ENCODE assay signal across 30 mouse cellular contexts in the genomic region with DNA sequence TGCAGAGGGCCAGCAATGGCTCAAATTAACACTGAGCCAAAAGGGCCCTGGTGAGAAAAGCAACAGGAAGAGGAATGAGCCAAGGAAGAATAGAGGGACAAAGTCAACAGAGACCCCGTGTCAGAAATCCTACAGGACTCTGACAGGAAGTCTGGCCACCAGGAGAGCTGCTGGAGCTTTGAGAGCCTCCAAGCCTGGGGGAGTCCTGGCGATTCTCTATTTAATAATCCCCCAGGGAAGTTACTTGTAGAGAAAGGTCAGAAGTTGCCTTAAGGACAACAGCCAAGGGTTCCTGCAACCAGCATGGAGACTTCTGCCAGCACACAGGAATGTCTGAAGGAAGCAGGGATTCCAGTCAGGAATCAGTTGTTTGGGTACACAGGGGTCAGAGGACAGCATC. TPM values are rescaled to one million over a fixed set of nuclear protein-coding genes. Genes with fewer than 3 reads are reported as not detected.
DNase-seq lines count a peak whose midpoint lies in the region; ATAC-seq and TF ChIP-seq lines count a peak whose summit lies in the region.
"Had no signal": no experiment of that assay in that cellular context is flagged by ENCODE, and none has a peak within 500 bp of the region (broad histone marks: within the 10 kb centered on the region; RNA-seq: fewer than 3 reads in every experiment).

No protein-coding gene starts in this region.

- ATAC-seq in inflammation-experienced regulatory T-cells, adult 6 months: no peak
- ATAC-seq: activated CD4-positive, CD25-positive, alpha-beta regulatory T cell, adult 4 months; forebrain, embryonic 15.5 days had no signal

- H3K27ac ChIP-seq in gastrocnemius, adult 2 months: peak overlapping the region; percentile 53
- H3K27ac ChIP-seq in heart, embryonic 10.5 days: 0 out of 2 replicates have a peak overlapping the region, but pooled peaks have one; percentile 1
- H3K27ac ChIP-seq: embryonic facial prominence, embryonic 15.5 days; forebrain, embryonic 15.5 days; hindbrain, embryonic 13.5 days; limb, embryonic 13.5 days; liver, embryonic 14.5 days; stomach, postnatal 0 days had no signal

- H3K27me3 ChIP-seq in heart, embryonic 10.5 days (ENCODE audit: insufficient read depth, poor library complexity, severe bottlenecking): no peaks in the 10 kb centered on the region
- H3K27me3 ChIP-seq: embryonic facial prominence, embryonic 15.5 days; forebrain, embryonic 15.5 days; hindbrain, embryonic 13.5 days; limb, embryonic 13.5 days had no signal

- intact Hi-C loops in gastrocnemius, adult 2 months (cut with DNase I): no loop called here
- intact Hi-C loops in heart, postnatal 36 days (cut with DNase I): loop anchor here (1.0 kb wide), 1 partner anchor 83 kb away; the partner anchor contains the start of gene F3

- TF ChIP-seq CTCF in gastrocnemius, adult 2 months (IDR thresholded peaks at IDR 0.05): no peak

- H3K4me3 ChIP-seq in gastrocnemius, adult 2 months: no peak overlapping the region
- no peak overlapping the region for H3K4me3 ChIP-seq in heart, embryonic 10.5 days
- H3K4me3 ChIP-seq: embryonic facial prominence, embryonic 15.5 days; forebrain, embryonic 15.5 days; hindbrain, embryonic 13.5 days; limb, embryonic 13.5 days had no signal

- H3K36me3 ChIP-seq in heart, embryonic 10.5 days: no peaks in the 10 kb centered on the region
- H3K36me3 ChIP-seq: embryonic facial prominence, embryonic 15.5 days; forebrain, embryonic 15.5 days; hindbrain, embryonic 13.5 days; limb, embryonic 13.5 days had no signal

- WGBS in heart, embryonic 10.5 days: 35% methylated on average over 2 of the region's 2 CpGs

- peaks cover 27% of the 10 kb centered on the region for H3K4me1 ChIP-seq in heart, embryonic 10.5 days
- H3K4me1 ChIP-seq: forebrain, embryonic 15.5 days had no signal

- DNase-seq in gastrocnemius, adult 2 months: no peak
- no peak for DNase-seq in gastrocnemius, postnatal 4 days (ENCODE audit: low spot score in 2 of 2)
- no peak for DNase-seq in heart, embryonic 10.5 days (ENCODE audit: low spot score)
- DNase-seq in heart, postnatal 36 days: no peak
- peak; percentile 36 for DNase-seq in 3T3-L1 (ENCODE audit: low read depth, low spot score)
- DNase-seq in adipocyte (ENCODE audit: low spot score): peak; percentile 61
- DNase-seq: cerebellum, adult 11-12 months; kidney, adult 8-10 months; kidney, postnatal 36 days; lung, embryonic 14.5 days; lung, postnatal 36 days; midbrain, embryonic 14.5 days; thymus, adult 2 months; thymus, postnatal 4 days had no signal

- no peaks in the 10 kb centered on the region for H3K9me3 ChIP-seq in heart, embryonic 10.5 days
- H3K9me3 ChIP-seq: embryonic facial prominence, embryonic 15.5 days; forebrain, embryonic 15.5 days; hindbrain, embryonic 13.5 days; limb, embryonic 13.5 days had no signal

RNA-seq across cellular contexts. Expression of gene 4930432M17Rik, which starts 30.0 kb away (rescaled TPM):
- not detected for total RNA-seq in gastrocnemius, adult 2 months (2021)
- total RNA-seq in gastrocnemius, postnatal 4 days (2021): not detected
- polyA plus RNA-seq in heart, embryonic 10.5 days (2016; fragmentation: Nextera tagmentation; extraction: Ambion mirVana): not detected in 2 replicates
- total RNA-seq in heart, postnatal 36 days (2021): not detected
- polyA plus RNA-seq in inflammation-experienced regulatory T-cells, adult 6 months (2017; shearing (Covaris generic)): not detected
- total RNA-seq: adrenal gland, postnatal 4 days; left cerebral cortex, postnatal 14 days; megakaryocyte-erythroid progenitor cell, adult 5-6 weeks; MEL had no signal
- polyA plus RNA-seq: activated CD4-positive, CD25-positive, alpha-beta regulatory T cell, adult 4 months; C2C12; embryonic facial prominence, embryonic 15.5 days; forebrain, embryonic 15.5 days; gonadal fat pad, adult 2 months; heart, embryonic 16.5 days; hindbrain, embryonic 13.5 days; limb, embryonic 13.5 days; liver, embryonic 14.5 days; lung, embryonic 14.5 days; midbrain, embryonic 14.5 days; neural tube, embryonic 11.5 days; stomach, postnatal 0 days; thymus, adult 2 months had no signal

Comparison
In these comparisons a context has a peak if more than half of its experiments do, and no peak if none do; other contexts are left out.
1. DNase-seq: peak in 3T3-L1 (single experiment) and adipocyte (single experiment); none in gastrocnemius, adult 2 months (single experiment), gastrocnemius, postnatal 4 days (0 of 2), heart, embryonic 10.5 days (single experiment) and heart, postnatal 36 days (0 of 2).